Mouse (Mus musculus) stomach, postnatal 0 days (tissue): ENCODE measurements at regions not wholly inside any gene's neighbourhood (a gene's known extent, or its start where the extent isn't known, plus 50 kb on each side); places are given as distances from the start of the nearest gene placed in this dataset.

Source experiments
- ATAC-seq: fragments of 200-750 bp; cut with Nextera tagmentation; 2 replicates; pipeline ENCODE4 v1.8.0; 2017; ENCODE audit not compliant: low FRiP score, low TSS enrichment
- DNase-seq: peaks from one replicate; pipeline ENCODE4 v3.0.0-alpha.2; 2016; ENCODE audit warnings: low spot score
- H3K27ac ChIP-seq: fragments of 300-500 bp; sonication (generic); replicated peaks from 2 replicates; pipeline ENCODE4 v1.5.1; 2014; ENCODE audit warnings: mild to moderate bottlenecking, control low read depth
- H3K27me3 ChIP-seq: fragments of 300-500 bp; sonication (generic); 2 replicates; pipeline ENCODE4 v1.6.1; 2014; ENCODE audit warnings: low read length; ENCODE audit not compliant: control insufficient read depth, insufficient read depth
- H3K36me3 ChIP-seq: fragments of 300-500 bp; sonication (generic); 2 replicates; pipeline ENCODE4 v1.6.1; 2014; ENCODE audit warnings: low read length, mixed read lengths; ENCODE audit not compliant: control insufficient read depth, insufficient read depth
- H3K4me1 ChIP-seq: fragments of 300-500 bp; sonication (generic); replicated peaks from 2 replicates; pipeline ENCODE4 v1.6.1; 2014; ENCODE audit warnings: antibody characterized with exemption; ENCODE audit not compliant: control insufficient read depth, insufficient read depth
- H3K4me2 ChIP-seq: fragments of 300-500 bp; sonication (generic); replicated peaks from 2 replicates; pipeline ENCODE4 v1.6.1; 2014; ENCODE audit warnings: low read depth, mild to moderate bottlenecking, control low read depth, moderate library complexity
- H3K4me3 ChIP-seq: fragments of 300-500 bp; sonication (generic); 2 replicates; pipeline ENCODE4 v1.5.1; 2014; ENCODE audit warnings: low read depth, low read length, control low read depth
- H3K9ac ChIP-seq: fragments of 300-500 bp; sonication (generic); 2 replicates; pipeline ENCODE4 v1.6.1; 2014; ENCODE audit warnings: mild to moderate bottlenecking, low read length, control low read depth, mixed read lengths
- H3K9me3 ChIP-seq: fragments of 300-500 bp; sonication (generic); 2 replicates; pipeline ENCODE4 v1.6.1; 2016; ENCODE audit warnings: low read length; ENCODE audit not compliant: control insufficient read depth
- CTCF ChIP-seq: IDR thresholded peaks from 2 replicates; pipeline ENCODE4 v1.5.1; 2016; ENCODE audit warnings: antibody characterized with exemption, low read depth, mild to moderate bottlenecking, moderate library complexity
- EP300 ChIP-seq: optimal IDR thresholded peaks from 2 replicates; pipeline ENCODE3; 2016; ENCODE audit warnings: antibody characterized with exemption
- WGBS: fragments of 180-500 bp; shearing (Covaris S2); extraction: QIAGEN DNeasy Blood & Tissue Kit; methylation state at CpG from one replicate; pipeline ENCODE4 v1.1.7; 2014; 5-methylcytosine and 5-hydroxymethylcytosine counted together

GRCm38 (mm10) chr13:31101051-31101450 is 127.0 kb downstream of the Gm5447 start:
- Histone ChIP-seq H3K4me1 (no peaks in the 10 kb centered on the region), H3K9me3 (no peaks in the 10 kb centered on the region), H3K36me3 (no peaks in the 10 kb centered on the region), H3K27ac (no peak overlapping the region), H3K4me3 (no peak overlapping the region), H3K9ac (no peak overlapping the region), H3K4me2 (no peak overlapping the region), H3K27me3 (no peaks in the 10 kb centered on the region)
- ATAC-seq (no peak), DNase-seq (no peak)
- no peak for TF ChIP-seq EP300
- no peak for TF ChIP-seq CTCF
- WGBS: 39% methylated on average over 2 of the region's 2 CpGs

- no peak overlapping the region for H3K9ac ChIP-seq
- WGBS: 78% methylated on average over 2 of the region's 2 CpGs
- no peaks in the 10 kb centered on the region for H3K9me3 ChIP-seq
- no peak for TF ChIP-seq EP300
- TF ChIP-seq CTCF: no peak
- H3K4me1 ChIP-seq: no peaks in the 10 kb centered on the region
- no peak overlapping the region for H3K4me2 ChIP-seq
- DNase-seq: no peak
- no peak overlapping the region for H3K4me3 ChIP-seq
- no peak overlapping the region for H3K27ac ChIP-seq
- ATAC-seq: no peak
- no peaks in the 10 kb centered on the region for H3K27me3 ChIP-seq
- H3K36me3 ChIP-seq: no peaks in the 10 kb centered on the region
Observed at GRCm38 (mm10) chr13:31107434-31107833, 133.4 kb downstream of the Gm5447 start.

- H3K27me3 ChIP-seq: no peaks in the 10 kb centered on the region
- no peak overlapping the region for H3K9ac ChIP-seq
- no peak overlapping the region for H3K4me2 ChIP-seq
- 59% methylated on average over 2 of the region's 2 CpGs for WGBS
- no peak overlapping the region for H3K27ac ChIP-seq
- no peak for ATAC-seq
- no peak for DNase-seq
- H3K4me3 ChIP-seq: no peak overlapping the region
- H3K9me3 ChIP-seq: no peaks in the 10 kb centered on the region
- TF ChIP-seq EP300: no peak
- TF ChIP-seq CTCF: no peak
- no peaks in the 10 kb centered on the region for H3K36me3 ChIP-seq
- no peaks in the 10 kb centered on the region for H3K4me1 ChIP-seq
Observed at GRCm38 (mm10) chr13:31109231-31109630, 135.2 kb downstream of the Gm5447 start.

GRCm38 (mm10) chr13:31122689-31123088 is 148.7 kb downstream of the Gm5447 start:
- H3K4me2 ChIP-seq: no peak overlapping the region
- no peak overlapping the region for H3K4me3 ChIP-seq
- H3K9me3 ChIP-seq: no peaks in the 10 kb centered on the region
- no peaks in the 10 kb centered on the region for H3K36me3 ChIP-seq
- WGBS: 54% methylated on average over 2 of the region's 2 CpGs
- H3K27ac ChIP-seq: no peak overlapping the region
- H3K4me1 ChIP-seq: no peaks in the 10 kb centered on the region
- no peak for TF ChIP-seq CTCF
- no peak for DNase-seq
- ATAC-seq: no peak
- no peaks in the 10 kb centered on the region for H3K27me3 ChIP-seq
- H3K9ac ChIP-seq: no peak overlapping the region

- TF ChIP-seq CTCF (no peak), EP300 (no peak)
- Histone ChIP-seq H3K27ac (no peak overlapping the region), H3K4me1 (no peaks in the 10 kb centered on the region), H3K4me3 (no peak overlapping the region), H3K36me3 (no peaks in the 10 kb centered on the region), H3K4me2 (no peak overlapping the region), H3K9me3 (no peaks in the 10 kb centered on the region), H3K9ac (no peak overlapping the region), H3K27me3 (no peaks in the 10 kb centered on the region)
- WGBS: 74% methylated on average over 4 of the region's 4 CpGs
- ATAC-seq: no peak
- DNase-seq: no peak
Observed at GRCm38 (mm10) chr13:31124547-31125216, 150.7 kb downstream of the Gm5447 start.

GRCm38 (mm10) chr13:31132501-31132900 is 158.5 kb downstream of the Gm5447 start:
- TF ChIP-seq CTCF (no peak), EP300 (no peak)
- H3K27me3 ChIP-seq: no peaks in the 10 kb centered on the region
- no peak overlapping the region for H3K27ac ChIP-seq
- no peak overlapping the region for H3K4me2 ChIP-seq
- no peak overlapping the region for H3K9ac ChIP-seq
- no peaks in the 10 kb centered on the region for H3K9me3 ChIP-seq
- DNase-seq (no peak), ATAC-seq (no peak)
- no peaks in the 10 kb centered on the region for H3K4me1 ChIP-seq
- no peak overlapping the region for H3K4me3 ChIP-seq
- 88% methylated on average over 5 of the region's 5 CpGs for WGBS
- no peaks in the 10 kb centered on the region for H3K36me3 ChIP-seq
